Mouse (Mus musculus): Measurements from ENCODE around the gene Mdm2.
A peak's percentile ranks its signal among the peaks of the same experiment; 100 is the strongest.
"Not testable (repeated sequence)": the region's sequence is repeated elsewhere in the genome, so short reads cannot be mapped to it uniquely, and the experiment has no call there.

Gene Mdm2

GRCm38 (mm10) chr10:117710604-117711141 is at the start of gene Mdm2:
TSS of gene Mdm2 (minus strand) at chr10:117710758.
- peak; percentile 99 for DNase-seq (ENCODE audit: extremely low spot score, low spot score)

DNA sequence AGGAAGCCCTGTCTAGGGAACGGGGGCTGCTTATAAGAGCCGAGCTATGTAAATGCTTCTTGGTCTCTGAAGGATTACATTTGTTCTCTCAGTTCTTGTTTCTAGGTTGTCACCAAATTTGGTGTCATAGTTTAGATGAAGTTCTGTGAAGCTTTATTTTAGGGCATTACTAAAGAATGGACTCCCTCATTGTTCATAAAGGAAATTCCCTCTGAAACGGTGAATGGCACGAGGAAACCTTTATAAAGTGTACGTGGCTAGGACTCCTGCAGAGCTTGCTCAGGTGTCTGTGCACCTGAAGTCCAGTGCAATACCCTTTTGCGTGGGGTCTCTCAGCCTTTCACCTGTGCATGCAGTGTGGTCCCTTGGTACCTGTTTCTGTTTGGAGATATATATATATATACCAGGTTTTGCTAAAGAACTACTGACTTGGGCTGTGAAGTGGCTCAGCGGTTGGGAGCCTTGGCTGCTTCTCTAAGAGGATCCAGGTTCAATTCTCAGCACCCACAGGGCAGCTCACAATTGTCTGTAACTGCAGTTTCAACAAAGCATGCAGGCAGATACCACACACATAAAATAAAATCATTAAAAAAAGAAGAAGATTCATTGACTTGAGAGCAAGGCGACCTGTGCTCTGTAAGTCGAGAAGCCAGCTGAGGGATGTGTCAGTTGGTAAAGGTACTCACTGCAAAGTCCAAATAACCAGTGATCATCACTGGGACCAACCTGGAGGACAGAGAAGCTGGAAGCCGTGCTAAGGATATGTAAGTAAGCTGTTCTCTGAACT is 49.5 kb upstream of the Mdm2 start:
- DNase-seq (ENCODE audit: extremely low spot score, low spot score) = no peak

DNA sequence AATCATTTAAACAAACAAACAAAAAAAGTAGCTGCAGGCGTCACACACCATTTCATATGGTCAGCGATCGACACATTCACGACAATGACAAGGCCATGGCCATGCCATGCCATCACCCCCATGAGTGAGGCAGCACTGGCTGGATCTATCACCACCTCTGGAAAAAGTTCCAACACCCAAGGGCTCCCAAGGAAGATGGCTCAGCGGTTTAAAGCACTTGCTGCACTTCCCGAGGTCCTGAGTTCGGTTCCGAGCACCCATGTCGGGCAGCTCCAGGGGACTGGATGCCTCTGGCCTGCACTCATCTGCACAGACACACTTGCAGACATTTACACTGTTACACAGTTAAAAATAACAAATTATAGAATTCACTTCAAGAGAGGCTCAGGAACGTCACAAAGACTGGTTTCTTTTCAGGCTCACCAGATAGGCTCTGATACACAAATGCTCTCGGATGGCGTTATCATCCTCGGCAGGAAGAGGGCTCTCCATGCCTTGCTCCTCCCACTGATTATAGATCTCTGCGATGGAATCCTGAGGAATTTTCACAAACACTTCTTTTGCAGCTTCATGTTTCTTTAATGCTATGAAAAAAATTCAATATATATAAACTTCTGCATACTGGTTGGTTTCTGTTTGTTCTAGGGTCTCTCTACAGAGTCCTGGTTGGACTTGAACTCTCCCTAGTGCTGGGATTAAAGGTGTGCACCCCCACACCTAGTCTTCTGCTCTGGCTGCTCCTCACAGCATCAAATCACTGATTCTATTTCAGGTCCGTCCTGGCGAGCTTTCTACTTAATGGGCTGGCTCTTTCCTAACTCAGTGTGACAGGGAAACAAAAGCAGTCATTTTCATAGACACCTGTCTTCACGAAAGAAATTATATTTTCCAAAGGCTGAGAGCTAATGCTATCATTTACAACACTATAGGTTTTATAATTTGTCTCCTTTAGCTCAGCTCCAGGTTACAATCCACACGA is 48.5 kb upstream of the Mdm2 start:
- no peak for DNase-seq (ENCODE audit: extremely low spot score, low spot score)

GRCm38 (mm10) chr10:117758344-117758743 is 47.8 kb upstream of the Mdm2 start:
- DNase-seq (ENCODE audit: extremely low spot score, low spot score) = not testable (repeated sequence)

GRCm38 (mm10) chr10:117757796-117758342 is 47.3 kb upstream of the Mdm2 start:
- no peak for DNase-seq (ENCODE audit: extremely low spot score, low spot score)

DNA sequence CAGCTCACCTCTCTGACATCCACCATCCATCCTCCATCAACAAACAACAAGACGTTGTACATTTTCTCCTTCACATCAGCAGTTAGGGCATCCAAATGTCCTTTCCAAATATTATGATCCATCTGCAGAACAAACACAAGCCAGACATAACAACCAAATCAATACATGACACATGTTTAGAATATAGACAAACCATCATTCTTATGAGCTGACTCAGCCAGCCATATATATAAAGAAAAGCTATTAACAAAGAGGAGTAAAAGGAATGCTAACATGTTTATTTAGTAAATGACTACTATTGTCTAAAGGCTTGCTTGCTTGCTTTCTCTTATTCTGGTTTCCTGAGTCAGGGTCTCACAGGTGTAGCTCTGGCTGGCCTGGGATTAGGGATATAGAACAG is 46.7 kb upstream of the Mdm2 start:
- DNase-seq (ENCODE audit: extremely low spot score, low spot score) = no peak

GRCm38 (mm10) chr10:117756784-117757183 is 46.2 kb upstream of the Mdm2 start:
- DNase-seq (ENCODE audit: extremely low spot score, low spot score) = no peak

DNA sequence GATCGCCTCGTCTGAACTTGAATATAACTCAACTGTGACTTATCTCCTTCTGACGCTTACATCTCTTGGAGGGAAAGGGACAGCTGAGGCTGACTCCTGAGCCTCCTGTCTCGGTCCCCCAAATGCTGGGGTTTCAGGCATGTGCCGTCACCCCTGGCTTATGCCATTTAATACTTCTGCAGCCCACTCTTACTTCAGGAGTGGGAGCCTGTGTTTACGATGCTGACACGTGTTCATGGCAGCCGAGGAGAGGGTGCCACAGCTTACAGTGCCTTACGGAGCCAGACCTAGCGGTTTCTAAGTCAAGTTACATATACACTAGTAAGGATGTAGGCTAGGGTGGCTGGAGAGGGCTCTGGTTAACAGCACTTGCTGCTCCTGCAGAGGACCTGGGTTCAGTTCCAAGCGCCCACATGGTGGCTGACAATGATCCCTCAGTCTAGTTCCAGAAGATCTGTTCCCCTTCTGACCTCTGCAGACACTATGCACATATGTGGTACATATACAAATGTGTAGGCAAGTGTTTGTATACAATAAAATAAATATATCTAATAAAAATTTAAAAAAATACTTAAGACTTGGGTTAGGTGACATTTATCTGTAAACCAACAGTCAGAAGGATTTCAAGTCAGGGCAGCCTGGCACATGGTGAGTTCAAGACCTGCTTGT is 45.4 kb upstream of the Mdm2 start:
- DNase-seq (ENCODE audit: extremely low spot score, low spot score) = no peak

DNA sequence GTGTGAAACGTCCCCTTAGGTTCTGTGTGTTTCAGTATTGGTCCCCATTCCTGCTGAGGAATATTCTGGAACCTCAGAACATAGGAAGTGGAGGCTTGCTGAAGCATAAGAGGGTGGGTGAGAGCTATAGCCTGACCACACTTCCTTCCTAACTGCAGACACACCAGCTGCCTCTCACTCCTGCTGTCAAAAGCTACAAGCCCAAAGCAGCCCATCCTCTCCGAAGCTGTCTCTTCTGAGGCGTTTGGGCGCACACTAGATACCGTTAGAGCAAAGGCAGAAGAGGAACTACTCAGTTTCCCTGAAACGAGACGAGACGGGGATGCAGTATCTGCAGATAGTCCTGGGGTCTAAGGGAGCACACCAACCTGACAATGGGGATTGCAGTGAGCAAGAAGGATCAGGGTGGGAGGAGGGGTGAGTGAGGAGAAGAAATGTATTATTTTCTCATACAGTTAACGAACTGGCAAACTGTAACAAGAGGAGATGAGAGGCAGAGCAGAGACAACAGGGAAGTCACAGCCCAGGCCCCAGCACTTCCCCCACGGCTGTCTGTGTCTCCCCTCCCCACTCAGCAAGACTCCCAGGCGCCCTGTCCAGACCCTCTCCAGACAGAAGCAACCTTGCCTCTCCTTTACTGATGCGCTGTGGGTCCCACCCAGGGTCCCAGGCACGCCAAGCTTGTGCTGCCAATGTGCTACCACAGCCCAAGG is 44.7 kb upstream of the Mdm2 start:
- DNase-seq (ENCODE audit: extremely low spot score, low spot score) = no peak

DNA sequence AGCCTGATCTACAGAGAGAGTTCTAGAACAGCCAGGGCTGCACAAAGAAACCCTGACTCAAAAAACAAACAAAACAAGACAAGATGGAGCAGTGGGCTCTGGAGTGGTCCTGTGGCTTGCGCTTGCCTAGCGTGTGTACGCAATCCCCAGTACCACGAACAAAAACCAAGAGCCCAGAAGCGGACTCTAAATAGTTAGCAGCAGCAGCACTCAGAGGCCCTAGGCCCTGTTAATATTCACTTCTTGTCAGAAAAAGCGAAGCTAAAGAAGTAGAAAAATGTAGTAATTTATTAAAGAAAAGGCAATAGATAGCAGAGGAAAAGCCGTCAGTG is 44.0 kb upstream of the Mdm2 start:
- DNase-seq (ENCODE audit: extremely low spot score, low spot score) = no peak

- DNase-seq (ENCODE audit: extremely low spot score, low spot score) = no peak
Observed at GRCm38 (mm10) chr10:117753711-117754608, 43.4 kb upstream of the Mdm2 start.

GRCm38 (mm10) chr10:117752851-117753647 is 42.5 kb upstream of the Mdm2 start:
- no peak for DNase-seq (ENCODE audit: extremely low spot score, low spot score)

DNA sequence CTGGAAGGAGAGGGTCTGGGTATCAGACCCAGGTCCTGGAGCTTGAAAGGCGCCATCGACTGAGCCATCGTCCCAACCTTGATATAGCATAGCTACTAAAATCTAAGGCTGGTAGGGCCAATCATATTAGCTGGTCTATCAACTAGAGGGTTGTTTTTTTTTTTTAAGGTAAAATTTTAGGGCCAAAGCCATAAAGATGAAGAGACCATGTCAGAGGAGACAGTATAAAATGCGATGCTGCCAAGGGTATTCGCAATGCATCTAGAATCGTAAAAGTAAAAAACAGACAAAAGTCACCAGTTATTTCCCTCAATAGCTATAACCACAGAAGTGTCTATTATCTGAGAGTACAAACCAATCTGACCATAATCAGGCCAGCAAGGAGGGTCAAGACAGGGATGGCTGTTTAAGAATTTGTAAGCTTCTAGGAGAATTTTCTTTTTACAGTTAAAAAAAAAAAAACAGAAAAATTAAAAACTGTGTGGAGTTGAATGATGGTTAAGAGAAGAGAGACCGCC is 41.8 kb upstream of the Mdm2 start:
- no peak for DNase-seq (ENCODE audit: extremely low spot score, low spot score)

DNA sequence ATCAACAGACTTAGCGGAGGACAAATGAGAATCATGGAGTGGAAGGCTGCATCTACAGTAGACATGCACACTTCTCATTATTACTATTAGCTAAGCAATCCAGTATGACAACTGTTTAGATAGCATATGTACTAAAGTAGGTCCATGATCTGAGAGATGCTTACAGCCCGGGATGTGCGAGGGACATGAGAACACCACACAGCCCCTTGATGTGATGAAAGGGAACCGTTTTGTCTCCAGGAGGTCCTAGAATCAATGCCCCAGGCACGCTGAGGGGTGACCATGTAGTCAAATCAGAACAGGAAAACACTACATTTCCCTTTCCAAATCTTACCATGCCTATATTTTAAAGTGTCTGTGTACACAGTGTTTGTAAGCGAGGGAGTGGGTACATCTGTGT is 41.2 kb upstream of the Mdm2 start:
- DNase-seq (ENCODE audit: extremely low spot score, low spot score) = no peak

GRCm38 (mm10) chr10:117751282-117751610 is 40.7 kb upstream of the Mdm2 start:
- DNase-seq (ENCODE audit: extremely low spot score, low spot score) = no peak

GRCm38 (mm10) chr10:117750529-117751281 is 40.1 kb upstream of the Mdm2 start:
- no peak for DNase-seq (ENCODE audit: extremely low spot score, low spot score)

DNA sequence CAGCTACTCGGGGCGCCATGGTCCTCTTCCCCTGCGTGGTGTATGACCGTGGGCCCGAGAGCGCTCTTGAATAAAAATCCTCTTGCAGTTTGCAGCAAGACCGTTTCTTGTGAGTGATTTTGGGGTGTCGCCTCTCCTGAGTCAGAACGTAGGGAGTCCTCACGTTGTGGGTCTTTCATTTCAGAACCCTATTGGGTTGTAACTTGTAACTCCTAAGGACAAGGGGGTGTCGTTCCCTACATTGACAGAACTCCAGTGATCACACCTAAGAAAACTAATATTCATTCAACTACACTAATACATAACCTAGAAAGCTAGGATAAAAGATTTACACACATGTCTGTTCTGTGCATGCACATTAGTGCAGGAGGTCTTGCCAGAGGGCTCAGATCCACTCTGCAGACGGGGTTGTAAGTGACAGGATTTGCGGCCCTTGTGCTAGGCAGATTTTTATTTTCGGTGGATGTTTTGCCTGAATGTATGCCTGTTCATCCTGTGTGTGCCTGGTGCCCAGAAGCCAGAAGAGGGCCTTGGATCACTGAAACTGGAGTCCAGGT is 39.3 kb upstream of the Mdm2 start:
- no peak for DNase-seq (ENCODE audit: extremely low spot score, low spot score)
